Mouse (Mus musculus) macrophage (primary cell): Measurements from ENCODE around the gene Plg. TPM values are rescaled to one million over a fixed set of nuclear protein-coding genes. Genes with fewer than 3 reads are reported as not detected.

ENCODE experiments used
- H3K27ac ChIP-seq: fragments of 350-480 bp; formaldehyde crosslinking; 2 replicates; pipeline ENCODE4 v1.9.0; 2021
- H3K36me3 ChIP-seq: fragments of 350-480 bp; formaldehyde crosslinking; 2 replicates; pipeline ENCODE4 v1.9.0; 2021; ENCODE audit errors: inconsistent target
- H3K4me3 ChIP-seq: fragments of 350-480 bp; formaldehyde crosslinking; 2 replicates; pipeline ENCODE4 v1.9.0; 2021; ENCODE audit errors: inconsistent target
- H3K79me2 ChIP-seq: fragments of 350-480 bp; formaldehyde crosslinking; 2 replicates; pipeline ENCODE4 v1.9.0; 2021; ENCODE audit errors: inconsistent target
- WGBS: methylation state at CpG from one replicate; pipeline ENCODE4 v1.1.7; 2026; ENCODE audit warnings: inconsistent platforms; ENCODE audit not compliant: missing documents; 5-methylcytosine and 5-hydroxymethylcytosine counted together
- polyA plus RNA-seq: library from polyadenylated mRNA; stranded (reverse); fragments of 250-400 nt; gene quantifications from 3 replicates; pipeline ENCODE4 v1.2.4, GENCODE M21; 2018; ENCODE audit warnings: inconsistent platforms

The Plg gene
- polyA plus RNA-seq, 1 experiment from 2014 or later: not detected

GRCm38 (mm10) chr17:12371310-12371925 lies 7.0 kb upstream of the Plg start:
- Histone ChIP-seq H3K4me3 (peak overlapping the region; percentile 5; the same call in 1 of the 2 replicates), H3K36me3 (no peaks in the 10 kb centered on the region), H3K79me2 (no peaks in the 10 kb centered on the region), H3K27ac (no peak overlapping the region)
- 8% methylated on average over 10 of the region's 10 CpGs for WGBS

- Histone ChIP-seq H3K27ac (no peak overlapping the region), H3K79me2 (no peaks in the 10 kb centered on the region), H3K36me3 (no peaks in the 10 kb centered on the region), H3K4me3 (peak overlapping the region; percentile 5; the same call in 1 of the 2 replicates)
- 0% methylated on average over 4 of the region's 4 CpGs for WGBS
These were observed 6.4 kb upstream of the Plg start for GRCm38 (mm10) chr17:12372021-12372420.

DNA sequence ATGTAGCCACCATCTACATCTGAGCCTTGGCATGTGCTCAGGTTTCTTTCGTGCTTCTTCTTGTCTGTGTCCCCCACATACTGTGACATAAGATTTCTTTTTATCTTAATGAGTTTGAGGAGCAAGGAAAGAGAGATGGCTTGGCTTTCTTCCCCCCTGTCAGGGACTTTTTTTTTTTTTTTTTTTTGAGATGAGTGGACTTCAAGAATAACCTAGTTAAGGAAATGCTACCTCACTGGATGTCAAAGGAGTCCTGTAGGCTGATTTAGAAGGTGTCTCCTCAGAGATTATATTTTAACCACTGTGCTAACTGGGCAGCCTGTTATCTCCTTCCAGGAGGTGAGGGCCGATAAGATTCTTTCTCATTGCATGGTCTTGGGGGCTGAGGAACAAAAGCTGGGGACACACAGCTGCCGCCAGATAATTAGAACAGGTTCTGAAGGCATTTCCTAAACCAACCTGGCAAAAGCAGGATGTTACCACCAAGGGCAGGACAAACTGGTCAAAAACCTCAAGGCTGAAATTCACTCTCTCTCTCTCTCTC lies 4.7 kb upstream of the Plg start:
- no peaks in the 10 kb centered on the region for H3K79me2 ChIP-seq
- H3K36me3 ChIP-seq: no peaks in the 10 kb centered on the region
- 74% methylated on average over 3 of the region's 3 CpGs for WGBS
- H3K27ac ChIP-seq: no peak overlapping the region
- H3K4me3 ChIP-seq: no peak overlapping the region

DNA sequence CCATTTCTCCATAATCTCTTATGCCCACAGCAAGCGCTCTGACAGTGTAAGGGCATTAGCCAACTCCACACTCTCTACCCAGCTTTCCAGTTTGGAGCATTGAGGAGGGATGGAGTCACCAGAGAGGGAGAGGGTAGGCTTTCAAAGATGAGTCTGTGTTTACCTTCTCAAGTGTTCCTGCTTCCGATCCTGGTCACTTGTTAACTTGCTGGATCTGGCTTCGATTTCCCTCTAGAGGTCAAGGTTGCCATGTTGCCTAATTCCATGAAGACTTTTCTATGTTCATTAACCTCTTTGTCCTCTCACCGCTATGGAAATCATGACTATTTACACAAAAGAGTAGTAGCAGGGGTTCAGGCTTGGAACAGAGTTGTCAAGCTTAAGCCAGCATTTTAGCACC lies 1.9 kb downstream of the Plg start:
- no peak overlapping the region for H3K4me3 ChIP-seq
- no peaks in the 10 kb centered on the region for H3K36me3 ChIP-seq
- no peak overlapping the region for H3K27ac ChIP-seq
- 88% methylated on average over 4 of the region's 4 CpGs for WGBS
- H3K79me2 ChIP-seq: no peaks in the 10 kb centered on the region

GRCm38 (mm10) chr17:12381579-12381978 lies 3.2 kb downstream of the Plg start:
- 100% methylated on average over 2 of the region's 2 CpGs for WGBS
- Histone ChIP-seq H3K27ac (no peak overlapping the region), H3K36me3 (no peaks in the 10 kb centered on the region), H3K79me2 (no peaks in the 10 kb centered on the region), H3K4me3 (no peak overlapping the region)

DNA sequence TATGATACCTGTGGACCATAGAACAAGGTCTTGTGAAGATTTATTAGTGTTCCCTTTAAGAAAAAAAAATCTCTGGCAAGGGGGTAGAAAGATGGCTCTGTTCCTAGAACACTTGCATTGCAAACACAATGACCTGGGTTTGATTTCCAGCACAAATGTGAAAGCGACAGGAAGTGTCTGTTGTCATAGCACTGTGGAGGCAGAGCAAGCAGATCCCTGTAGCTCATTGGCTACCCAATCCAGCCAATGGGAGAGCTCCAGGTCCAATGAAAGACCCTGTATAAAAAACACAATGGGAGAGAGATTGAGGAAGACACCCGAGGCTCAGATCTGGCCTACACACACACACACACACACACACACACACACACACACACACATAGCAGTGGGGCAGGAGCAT lies 4.1 kb downstream of the Plg start:
- H3K27ac ChIP-seq: no peak overlapping the region
- no peaks in the 10 kb centered on the region for H3K79me2 ChIP-seq
- no peaks in the 10 kb centered on the region for H3K36me3 ChIP-seq
- WGBS: 47% methylated on average over 2 of the region's 2 CpGs
- H3K4me3 ChIP-seq: no peak overlapping the region

GRCm38 (mm10) chr17:12385049-12385794 lies 6.8 kb downstream of the Plg start:
- Histone ChIP-seq H3K4me3 (no peak overlapping the region), H3K27ac (no peak overlapping the region), H3K79me2 (no peaks in the 10 kb centered on the region), H3K36me3 (no peaks in the 10 kb centered on the region)
- WGBS: 57% methylated on average over 8 of the region's 8 CpGs

DNA sequence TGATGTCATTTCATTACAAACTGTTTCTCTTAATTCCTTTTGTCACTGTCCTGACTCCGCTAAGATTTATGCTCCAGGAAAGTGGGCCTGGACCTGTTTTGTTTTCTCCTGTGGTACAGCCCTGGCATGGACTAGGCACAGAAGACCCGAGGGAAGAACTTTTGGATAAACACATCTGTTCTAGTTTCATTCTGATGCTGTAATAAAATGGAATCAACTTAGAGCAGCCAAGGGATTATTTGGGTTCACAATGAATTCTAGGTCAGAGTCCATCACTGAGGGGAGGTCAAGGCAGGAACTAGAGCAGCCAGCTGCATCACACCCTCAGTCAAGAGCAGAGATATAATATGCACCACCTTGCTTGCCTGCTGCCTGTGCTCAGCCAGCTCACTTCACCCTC lies 9.4 kb downstream of the Plg start:
- WGBS: 92% methylated on average over 2 of the region's 2 CpGs
- Histone ChIP-seq H3K27ac (no peak overlapping the region), H3K4me3 (no peak overlapping the region), H3K79me2 (no peaks in the 10 kb centered on the region), H3K36me3 (no peaks in the 10 kb centered on the region)

DNA sequence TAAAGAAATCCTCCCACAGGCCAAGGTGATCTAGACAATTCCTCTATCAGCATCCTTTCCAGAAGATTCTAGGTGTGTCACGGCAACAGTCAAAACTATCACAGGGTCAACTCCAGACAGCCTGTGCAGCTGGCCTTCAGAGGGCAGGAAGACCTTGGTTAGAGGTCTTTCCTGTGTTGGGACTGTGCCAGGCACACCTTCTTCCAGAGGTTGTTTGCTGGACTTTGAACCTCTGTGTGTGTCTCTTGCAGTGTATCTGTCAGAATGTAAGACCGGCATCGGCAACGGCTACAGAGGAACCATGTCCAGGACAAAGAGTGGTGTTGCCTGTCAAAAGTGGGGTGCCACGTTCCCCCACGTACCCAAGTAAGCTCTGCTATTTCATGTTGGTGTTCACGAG lies 9.8 kb downstream of the Plg start:
- no peak overlapping the region for H3K27ac ChIP-seq
- H3K36me3 ChIP-seq: no peaks in the 10 kb centered on the region
- WGBS: 91% methylated on average over 7 of the region's 7 CpGs
- no peak overlapping the region for H3K4me3 ChIP-seq
- H3K79me2 ChIP-seq: no peaks in the 10 kb centered on the region

GRCm38 (mm10) chr17:12396163-12396677 lies 17.8 kb downstream of the Plg start:
- Histone ChIP-seq H3K4me3 (no peak overlapping the region), H3K27ac (no peak overlapping the region), H3K79me2 (no peaks in the 10 kb centered on the region), H3K36me3 (no peaks in the 10 kb centered on the region)
- WGBS: 86% methylated on average over 9 of the region's 9 CpGs

DNA sequence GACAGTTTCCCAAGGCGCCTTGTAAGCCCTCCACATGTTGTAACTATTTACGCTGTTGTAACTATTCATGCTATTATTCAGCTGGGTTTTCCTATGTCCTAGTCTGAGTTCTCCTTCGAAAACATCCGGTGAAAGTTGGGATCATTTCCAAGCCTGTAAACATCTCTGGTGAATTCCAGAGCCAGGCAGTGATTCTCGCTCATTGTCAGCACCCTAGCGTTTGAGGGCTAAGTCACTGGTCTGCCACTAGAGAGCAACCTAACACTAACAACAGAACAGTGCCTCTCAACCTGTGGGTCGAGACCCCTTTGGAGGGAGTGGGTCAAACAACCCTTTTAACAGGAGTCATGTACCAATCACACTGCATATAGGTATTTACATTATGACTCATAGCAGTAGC lies 25.0 kb downstream of the Plg start:
- no peak overlapping the region for H3K27ac ChIP-seq
- H3K4me3 ChIP-seq: no peak overlapping the region
- WGBS: 89% methylated on average over 7 of the region's 7 CpGs
- no peaks in the 10 kb centered on the region for H3K36me3 ChIP-seq
- H3K79me2 ChIP-seq: no peaks in the 10 kb centered on the region

- Histone ChIP-seq H3K27ac (no peak overlapping the region), H3K79me2 (no peaks in the 10 kb centered on the region), H3K4me3 (no peak overlapping the region), H3K36me3 (no peaks in the 10 kb centered on the region)
- 72% methylated on average over 9 of the region's 11 CpGs for WGBS
These were observed 31.0 kb downstream of the Plg start for GRCm38 (mm10) chr17:12409346-12409944.

GRCm38 (mm10) chr17:12412181-12412890 lies 33.9 kb downstream of the Plg start:
- no peak overlapping the region for H3K4me3 ChIP-seq
- H3K79me2 ChIP-seq: no peaks in the 10 kb centered on the region
- no peak overlapping the region for H3K27ac ChIP-seq
- no peaks in the 10 kb centered on the region for H3K36me3 ChIP-seq
- 92% methylated on average over 10 of the region's 10 CpGs for WGBS

- Histone ChIP-seq H3K27ac (no peak overlapping the region), H3K79me2 (no peaks in the 10 kb centered on the region)
- 82% methylated on average over 3 of the region's 3 CpGs for WGBS
These were observed 34.5 kb downstream of the Plg start for GRCm38 (mm10) chr17:12412891-12413237.

More at GRCm38 (mm10) chr17:12412891-12413237, 34.5 kb downstream of the Plg start:
- no peak overlapping the region for H3K4me3 ChIP-seq
- no peaks in the 10 kb centered on the region for H3K36me3 ChIP-seq
